Mouse (Mus musculus) hindbrain, embryonic 15.5 days (tissue): ENCODE measurements around the gene Nos2. TPM values are rescaled to one million over a fixed set of nuclear protein-coding genes. Genes with fewer than 3 reads are reported as not detected.
A peak's percentile ranks its signal among the peaks of the same experiment; 100 is the strongest.

Source experiments
- ATAC-seq: fragments of 200-750 bp; cut with Nextera tagmentation; 2 replicates; pipeline ENCODE4 v1.8.0; 2017; ENCODE audit warnings: low read depth, moderate number of reproducible peaks, moderate TSS enrichment; ENCODE audit not compliant: low FRiP score
- H3K27ac ChIP-seq: fragments of 300-500 bp; sonication (generic); replicated peaks from 2 replicates; pipeline ENCODE4 v1.5.1; 2015; ENCODE audit warnings: mild to moderate bottlenecking, inconsistent platforms
- H3K27me3 ChIP-seq: fragments of 300-500 bp; sonication (generic); 2 replicates; pipeline ENCODE4 v1.6.1; 2015; ENCODE audit warnings: control low read depth, inconsistent platforms
- H3K36me3 ChIP-seq: fragments of 300-500 bp; sonication (generic); 2 replicates; pipeline ENCODE4 v1.6.1; 2015; ENCODE audit warnings: control low read depth, inconsistent platforms
- H3K4me1 ChIP-seq: fragments of 300-500 bp; sonication (generic); replicated peaks from 2 replicates; pipeline ENCODE4 v1.6.1; 2015; ENCODE audit warnings: control low read depth, inconsistent platforms
- H3K4me2 ChIP-seq: fragments of 300-500 bp; sonication (generic); 2 replicates; pipeline ENCODE4 v1.6.1; 2015; ENCODE audit warnings: moderate library complexity, mild to moderate bottlenecking, inconsistent platforms
- H3K4me3 ChIP-seq: fragments of 300-500 bp; sonication (generic); 2 replicates; pipeline ENCODE4 v1.5.1; 2015; ENCODE audit warnings: mild to moderate bottlenecking, inconsistent platforms
- H3K9ac ChIP-seq: fragments of 300-500 bp; sonication (generic); 2 replicates; pipeline ENCODE4 v1.6.1; 2015; ENCODE audit warnings: inconsistent platforms
- H3K9me3 ChIP-seq: fragments of 300-500 bp; sonication (generic); 2 replicates; pipeline ENCODE4 v1.6.1; 2016; ENCODE audit warnings: control low read depth, inconsistent platforms
- WGBS: fragments of 180-500 bp; shearing (Covaris S2); methylation state at CpG from one replicate; pipeline ENCODE4 v1.1.7; 2015; 5-methylcytosine and 5-hydroxymethylcytosine counted together
- polyA plus RNA-seq: library from polyadenylated mRNA; unstranded; fragments of >200 nt; fragmentation: Nextera tagmentation; extraction: Ambion mirVana; gene quantifications from 2 replicates; pipeline ENCODE4 v1.2.1, GENCODE M21; 2015

Gene Nos2
- polyA plus RNA-seq, 1 experiment from 2014 or later = 1.6 TPM

GRCm38 (mm10) chr11:78959841-78960520, 39.4 kb downstream of the Nos2 start:
- Histone ChIP-seq H3K9ac (no peak overlapping the region), H3K36me3 (no peaks in the 10 kb centered on the region), H3K27ac (no peak overlapping the region), H3K9me3 (no peaks in the 10 kb centered on the region), H3K4me1 (no peaks in the 10 kb centered on the region), H3K27me3 (no peaks in the 10 kb centered on the region), H3K4me2 (no peak overlapping the region), H3K4me3 (no peak overlapping the region)
- ATAC-seq = no peak
- WGBS = 68% methylated on average over 5 of the region's 5 CpGs

- Histone ChIP-seq H3K4me2 (no peak overlapping the region), H3K4me1 (no peaks in the 10 kb centered on the region), H3K27ac (no peak overlapping the region), H3K9me3 (no peaks in the 10 kb centered on the region), H3K4me3 (no peak overlapping the region), H3K27me3 (no peaks in the 10 kb centered on the region), H3K36me3 (no peaks in the 10 kb centered on the region), H3K9ac (no peak overlapping the region)
- 78% methylated on average over 5 of the region's 5 CpGs for WGBS
- no peak for ATAC-seq
Measured at GRCm38 (mm10) chr11:78961221-78961620, 40.6 kb downstream of the Nos2 start.

- H3K27me3 ChIP-seq = no peaks in the 10 kb centered on the region
- H3K4me1 ChIP-seq = no peaks in the 10 kb centered on the region
- H3K4me3 ChIP-seq = no peak overlapping the region
- no peak overlapping the region for H3K4me2 ChIP-seq
- no peak for ATAC-seq
- no peaks in the 10 kb centered on the region for H3K9me3 ChIP-seq
- no peak overlapping the region for H3K27ac ChIP-seq
- H3K36me3 ChIP-seq = no peaks in the 10 kb centered on the region
- 31% methylated on average over 4 of the region's 4 CpGs for WGBS
- H3K9ac ChIP-seq = no peak overlapping the region
Measured at GRCm38 (mm10) chr11:78967371-78967770, 46.8 kb downstream of the Nos2 start.

- Histone ChIP-seq H3K4me1 (peaks cover 5% of the 10 kb centered on the region; the same call in 1 of the 2 replicates), H3K4me3 (no peak overlapping the region), H3K36me3 (no peaks in the 10 kb centered on the region), H3K9me3 (no peaks in the 10 kb centered on the region), H3K27me3 (no peaks in the 10 kb centered on the region), H3K4me2 (no peak overlapping the region), H3K9ac (no peak overlapping the region), H3K27ac (no peak overlapping the region)
- 81% methylated on average over 4 of the region's 4 CpGs for WGBS
- ATAC-seq = no peak
Measured at GRCm38 (mm10) chr11:78968121-78968520, 47.5 kb downstream of the Nos2 start.

GRCm38 (mm10) chr11:78971096-78971495, 50.5 kb downstream of the Nos2 start:
- Histone ChIP-seq H3K36me3 (no peaks in the 10 kb centered on the region), H3K4me1 (peaks cover 11% of the 10 kb centered on the region; the same call in 1 of the 2 replicates), H3K4me3 (no peak overlapping the region), H3K27ac (no peak overlapping the region), H3K9ac (no peak overlapping the region), H3K4me2 (no peak overlapping the region), H3K27me3 (no peaks in the 10 kb centered on the region), H3K9me3 (no peaks in the 10 kb centered on the region)
- WGBS = 94% methylated on average over 8 of the region's 8 CpGs
- ATAC-seq = no peak

GRCm38 (mm10) chr11:78971746-78972145, 51.2 kb downstream of the Nos2 start:
- Histone ChIP-seq H3K4me2 (no peak overlapping the region), H3K9me3 (no peaks in the 10 kb centered on the region), H3K27me3 (no peaks in the 10 kb centered on the region), H3K4me1 (peaks cover 11% of the 10 kb centered on the region; the same call in 1 of the 2 replicates), H3K36me3 (no peaks in the 10 kb centered on the region), H3K27ac (no peak overlapping the region), H3K9ac (no peak overlapping the region), H3K4me3 (no peak overlapping the region)
- WGBS = 97% methylated on average over 3 of the region's 3 CpGs
- no peak for ATAC-seq

- no peaks in the 10 kb centered on the region for H3K27me3 ChIP-seq
- 59% methylated on average over 6 of the region's 6 CpGs for WGBS
Measured at GRCm38 (mm10) chr11:78972328-78972727, 51.7 kb downstream of the Nos2 start.

GRCm38 (mm10) chr11:78972811-78973351, 52.3 kb downstream of the Nos2 start:
- H3K27ac ChIP-seq = peak overlapping the region; percentile 9; the same call in 1 of the 2 replicates

More at GRCm38 (mm10) chr11:78972328-78972727, 51.7 kb downstream of the Nos2 start:
- ATAC-seq = no peak
- no peak overlapping the region for H3K4me3 ChIP-seq
- no peak overlapping the region for H3K9ac ChIP-seq
- H3K27ac ChIP-seq = no peak overlapping the region
- H3K9me3 ChIP-seq = no peaks in the 10 kb centered on the region
- H3K4me2 ChIP-seq = no peak overlapping the region
- no peaks in the 10 kb centered on the region for H3K36me3 ChIP-seq
- peaks cover 11% of the 10 kb centered on the region; the same call in 1 of the 2 replicates for H3K4me1 ChIP-seq

GRCm38 (mm10) chr11:78973381-78974150, 53.0 kb downstream of the Nos2 start:
- Histone ChIP-seq H3K9ac (no peak overlapping the region), H3K4me1 (peaks cover 11% of the 10 kb centered on the region; the same call in 1 of the 2 replicates), H3K27ac (peak overlapping the region; percentile 9; the same call in 1 of the 2 replicates), H3K36me3 (no peaks in the 10 kb centered on the region), H3K4me3 (no peak overlapping the region; the same call in 1 of the 2 replicates), H3K9me3 (no peaks in the 10 kb centered on the region), H3K27me3 (no peaks in the 10 kb centered on the region), H3K4me2 (peak overlapping the region; percentile 33)
- peak; percentile 80; the same call in 1 of the 2 replicates for ATAC-seq
- WGBS = 48% methylated on average over 17 of the region's 17 CpGs

More at GRCm38 (mm10) chr11:78972811-78973351, 52.3 kb downstream of the Nos2 start:
- peaks cover 11% of the 10 kb centered on the region; the same call in 1 of the 2 replicates for H3K4me1 ChIP-seq
- no peaks in the 10 kb centered on the region for H3K27me3 ChIP-seq
- no peaks in the 10 kb centered on the region for H3K36me3 ChIP-seq
- no peak for ATAC-seq
- H3K9ac ChIP-seq = no peak overlapping the region
- no peak overlapping the region; the same call in 1 of the 2 replicates for H3K4me3 ChIP-seq
- no peaks in the 10 kb centered on the region for H3K9me3 ChIP-seq
- WGBS = 48% methylated on average over 8 of the region's 8 CpGs
- peak overlapping the region; percentile 33 for H3K4me2 ChIP-seq

GRCm38 (mm10) chr11:78976731-78977510, 56.3 kb downstream of the Nos2 start:
- Histone ChIP-seq H3K4me3 (no peak overlapping the region), H3K4me2 (no peak overlapping the region), H3K9me3 (no peaks in the 10 kb centered on the region), H3K4me1 (peaks cover 11% of the 10 kb centered on the region; the same call in 1 of the 2 replicates), H3K27me3 (no peaks in the 10 kb centered on the region), H3K27ac (no peak overlapping the region), H3K9ac (no peak overlapping the region), H3K36me3 (no peaks in the 10 kb centered on the region)
- no peak for ATAC-seq
- 83% methylated on average over 8 of the region's 8 CpGs for WGBS

GRCm38 (mm10) chr11:78978176-78979019, 57.8 kb downstream of the Nos2 start:
- H3K4me1 ChIP-seq = peaks cover 4% of the 10 kb centered on the region; the same call in 1 of the 2 replicates
- ATAC-seq = no peak

More at GRCm38 (mm10) chr11:78978176-78979019, 57.8 kb downstream of the Nos2 start:
- Histone ChIP-seq H3K9me3 (no peaks in the 10 kb centered on the region), H3K36me3 (no peaks in the 10 kb centered on the region), H3K27me3 (no peaks in the 10 kb centered on the region), H3K4me2 (no peak overlapping the region), H3K27ac (no peak overlapping the region), H3K4me3 (no peak overlapping the region), H3K9ac (no peak overlapping the region)
- WGBS = 87% methylated on average over 12 of the region's 12 CpGs
